In genomic region chr3:66590775-66591174, GRCm38 (mm10) we compare ENCODE assay signal across 28 mouse cellular contexts.
A peak's percentile ranks its signal among the peaks of the same experiment; 100 is the strongest.
DNase-seq lines count a peak whose midpoint lies in the region; ATAC-seq and TF ChIP-seq lines count a peak whose summit lies in the region.
"Had no signal": no experiment of that assay in that cellular context is flagged by ENCODE, and none has a peak within 500 bp of the region (broad histone marks: within the 10 kb centered on the region; RNA-seq: fewer than 3 reads in every experiment).

No protein-coding gene starts in this region.

- no peaks in the 10 kb centered on the region for H3K27me3 ChIP-seq in hindbrain, postnatal 0 days (ENCODE audit: insufficient read depth, low read length)
- H3K27me3 ChIP-seq in hindbrain, embryonic 14.5 days (ENCODE audit: control insufficient read depth, insufficient read depth, low read length) = peaks cover 8% of the 10 kb centered on the region
- H3K27me3 ChIP-seq in lung, embryonic 16.5 days (ENCODE audit: control insufficient read depth, insufficient read depth, low read depth, low read length) = no peaks in the 10 kb centered on the region
- H3K27me3 ChIP-seq in CH12.LX (replicated peaks) = no peaks in the 10 kb centered on the region
- H3K27me3 ChIP-seq: embryonic facial prominence, embryonic 13.5 days; heart, embryonic 12.5 days; stomach, embryonic 15.5 days had no signal

- H3K4me2 ChIP-seq in hindbrain, postnatal 0 days (ENCODE audit: low read depth, low read length) = no peak overlapping the region
- no peak overlapping the region for H3K4me2 ChIP-seq in hindbrain, embryonic 14.5 days (replicated peaks)
- H3K4me2 ChIP-seq in lung, embryonic 16.5 days (ENCODE audit: low read depth, low read length) = peak overlapping the region; percentile 10; the same call in 1 of the 2 replicates
- H3K4me2 ChIP-seq in CH12.LX (ENCODE audit: insufficient read depth, low read depth, poor library complexity, severe bottlenecking) = no peak overlapping the region
- H3K4me2 ChIP-seq: embryonic facial prominence, embryonic 13.5 days; forebrain, embryonic 12.5 days; heart, embryonic 12.5 days; stomach, embryonic 15.5 days had no signal

- ATAC-seq in hindbrain, postnatal 0 days = no peak
- no peak for ATAC-seq in hindbrain, embryonic 14.5 days (ENCODE audit: low FRiP score)
- no peak for ATAC-seq in lung, embryonic 16.5 days (ENCODE audit: low read depth)
- ATAC-seq: CD4-positive, CD25-positive, alpha-beta regulatory T cell, adult 4 months; midbrain, embryonic 16.5 days; Patski had no signal

- TF ChIP-seq CTCF in hindbrain, postnatal 0 days (IDR thresholded peaks at IDR 0.05; ENCODE audit: low read depth) = peak; percentile 4; the same call in 1 of the 2 replicates
- TF ChIP-seq CTCF in CH12.LX (conservative IDR thresholded peaks at IDR 0.05 in 1 of 2, IDR thresholded peaks at IDR 0.05 in 1 of 2; ENCODE audit: low read depth in 2 of 2, low read length in 2 of 2) = peak in 1 of 2 experiments; percentile 42; a peak in 2 of 4 replicates

- no peak; the same call in none of the 2 replicates for TF ChIP-seq RAD21 in CH12.LX (IDR thresholded peaks at IDR 0.05; ENCODE audit: low read depth, low read length)

- TF ChIP-seq POLR2A in CH12.LX (IDR thresholded peaks at IDR 0.05; ENCODE audit: low read depth, low read length) = no peak

- no peaks in the 10 kb centered on the region for H3K9me3 ChIP-seq in hindbrain, postnatal 0 days (ENCODE audit: low read length)
- no peaks in the 10 kb centered on the region for H3K9me3 ChIP-seq in hindbrain, embryonic 14.5 days (ENCODE audit: control insufficient read depth, low read length)
- H3K9me3 ChIP-seq in lung, embryonic 16.5 days (ENCODE audit: control insufficient read depth, low read length) = no peaks in the 10 kb centered on the region
- H3K9me3 ChIP-seq in CH12.LX (replicated peaks; ENCODE audit: low read length) = no peaks in the 10 kb centered on the region
- H3K9me3 ChIP-seq: embryonic facial prominence, embryonic 13.5 days; forebrain, embryonic 12.5 days; heart, embryonic 12.5 days; limb, embryonic 10.5 days; stomach, embryonic 15.5 days had no signal

- no peaks in the 10 kb centered on the region for H3K36me3 ChIP-seq in hindbrain, postnatal 0 days (ENCODE audit: insufficient read depth, low read length)
- no peaks in the 10 kb centered on the region for H3K36me3 ChIP-seq in hindbrain, embryonic 14.5 days (replicated peaks; ENCODE audit: control insufficient read depth, insufficient read depth)
- H3K36me3 ChIP-seq in lung, embryonic 16.5 days (ENCODE audit: control insufficient read depth, insufficient read depth, low read length) = no peaks in the 10 kb centered on the region
- no peaks in the 10 kb centered on the region for H3K36me3 ChIP-seq in CH12.LX (replicated peaks in 1 of 2; ENCODE audit: control insufficient read depth in 1 of 2, insufficient read depth in 1 of 2, low read length in 1 of 2)
- H3K36me3 ChIP-seq: embryonic facial prominence, embryonic 13.5 days; forebrain, embryonic 12.5 days; heart, embryonic 12.5 days; limb, embryonic 10.5 days; stomach, embryonic 15.5 days had no signal

- in situ Hi-C loops in CH12.LX (cut with MboI; ENCODE audit: low pct_ligation_motif_present, low pct_unique_long_range_greater_than_20kb, low sequenced_read_pairs) = no loop called here

- TF ChIP-seq EP300 in CH12.LX (IDR thresholded peaks at IDR 0.05; ENCODE audit: low read length) = no peak

- no peaks in the 10 kb centered on the region for H3K4me1 ChIP-seq in hindbrain, postnatal 0 days (ENCODE audit: insufficient read depth, low read length)
- no peaks in the 10 kb centered on the region for H3K4me1 ChIP-seq in hindbrain, embryonic 14.5 days (replicated peaks; ENCODE audit: control insufficient read depth, insufficient read depth, low read length)
- H3K4me1 ChIP-seq in lung, embryonic 16.5 days (replicated peaks; ENCODE audit: control insufficient read depth, insufficient read depth, low read length) = peaks cover 3% of the 10 kb centered on the region
- H3K4me1 ChIP-seq in CH12.LX (ENCODE audit: control insufficient read depth in 1 of 2, insufficient read depth in 2 of 2) = no peaks in the 10 kb centered on the region
- H3K4me1 ChIP-seq: embryonic facial prominence, embryonic 13.5 days; forebrain, embryonic 12.5 days; stomach, embryonic 15.5 days had no signal

- H3K79me2 ChIP-seq in CH12.LX (replicated peaks; ENCODE audit: control insufficient read depth, extremely low read depth, insufficient read depth, poor library complexity, severe bottlenecking) = no peaks in the 10 kb centered on the region

- DNase-seq in hindbrain, postnatal 0 days (ENCODE audit: low spot score) = no peak
- no peak for DNase-seq in hindbrain, embryonic 14.5 days (ENCODE audit: low spot score)
- no peak for DNase-seq in lung, postnatal 14 days
- DNase-seq in CH12.LX (ENCODE audit: extremely low read depth) = no peak
- peak; percentile 16 for DNase-seq in MEL-GATA-1-ER (ENCODE audit: extremely low read depth, low read depth)
- DNase-seq in Muller cell, postnatal 12 days (ENCODE audit: inconsistent ontology term) = no peak
- DNase-seq in gastrocnemius, adult 18-20 months (ENCODE audit: low spot score) = no peak
- DNase-seq: adrenal gland, postnatal 10 days; cerebellum, adult 2 months; cerebellum, postnatal 25 days; gastrocnemius, postnatal 10 days; heart, adult 11 months; heart, postnatal 10 days; kidney, adult 11 months; liver; right cerebral cortex, postnatal 4 days; thymus, postnatal 36 days had no signal

- no peak overlapping the region for H3K27ac ChIP-seq in hindbrain, postnatal 0 days
- H3K27ac ChIP-seq in hindbrain, embryonic 14.5 days = no peak overlapping the region
- no peak overlapping the region for H3K27ac ChIP-seq in lung, embryonic 16.5 days (ENCODE audit: low read length)
- H3K27ac ChIP-seq in CH12.LX (ENCODE audit: insufficient read depth, low read depth) = no peak overlapping the region
- H3K27ac ChIP-seq: embryonic facial prominence, embryonic 13.5 days; forebrain, embryonic 12.5 days; limb, embryonic 10.5 days; macrophage; stomach, embryonic 15.5 days had no signal

- no peak overlapping the region for H3K4me3 ChIP-seq in hindbrain, postnatal 0 days (ENCODE audit: low read length)
- H3K4me3 ChIP-seq in hindbrain, embryonic 14.5 days (replicated peaks; ENCODE audit: low read length) = no peak overlapping the region
- H3K4me3 ChIP-seq in lung, embryonic 16.5 days (ENCODE audit: low read length) = no peak overlapping the region
- no peak overlapping the region for H3K4me3 ChIP-seq in CH12.LX (replicated peaks in 1 of 3; ENCODE audit: low read depth in 2 of 3, low read length in 2 of 3, poor library complexity in 1 of 3)
- H3K4me3 ChIP-seq: embryonic facial prominence, embryonic 13.5 days; erythroblast, embryonic 14.5 days; forebrain, embryonic 12.5 days; heart, embryonic 12.5 days; limb, embryonic 10.5 days; stomach, embryonic 15.5 days had no signal

- 59% methylated on average over 7 of the region's 7 CpGs for WGBS in hindbrain, postnatal 0 days
- WGBS in hindbrain, embryonic 14.5 days = 53% methylated on average over 7 of the region's 7 CpGs
- WGBS in lung, embryonic 16.5 days = 45% methylated on average over 7 of the region's 7 CpGs

- H3K9ac ChIP-seq in hindbrain, postnatal 0 days (replicated peaks; ENCODE audit: low read length) = no peak overlapping the region
- H3K9ac ChIP-seq in hindbrain, embryonic 14.5 days = no peak overlapping the region
- no peak overlapping the region for H3K9ac ChIP-seq in lung, embryonic 16.5 days (ENCODE audit: low read length)
- no peak overlapping the region for H3K9ac ChIP-seq in CH12.LX (ENCODE audit: insufficient read depth, low read depth)
- H3K9ac ChIP-seq: embryonic facial prominence, embryonic 13.5 days; forebrain, embryonic 12.5 days; heart, embryonic 12.5 days; stomach, embryonic 15.5 days had no signal

- dilution Hi-C loops in CH12.LX (cut with MboI; ENCODE audit: extremely low pct_ligation_motif_present, extremely low pct_unique_long_range_greater_than_20kb, low sequenced_read_pairs) = no loop called here

TF ChIP-seq in CH12.LX, 34 proteins besides CTCF, POLR2A, EP300 and RAD21:
- no peak for TF ChIP-seq KAT2A (IDR thresholded peaks at IDR 0.05; ENCODE audit: insufficient replicate concordance, low read length)
- TF ChIP-seq E2F4 (IDR thresholded peaks at IDR 0.05; ENCODE audit: insufficient replicate concordance, low read depth, low read length) = no peak
- TF ChIP-seq SMC3 (IDR thresholded peaks at IDR 0.05; ENCODE audit: low read depth, low read length) = peak; percentile 7; the same call in 1 of the 2 replicates
- no peak for TF ChIP-seq MEF2A (IDR thresholded peaks at IDR 0.05; ENCODE audit: borderline replicate concordance, low read depth, low read length)
